Mouse (Mus musculus) hindbrain, embryonic 16.5 days (tissue): Measurements from ENCODE around the gene Chrna9. TPM values are rescaled to one million over a fixed set of nuclear protein-coding genes. Genes with fewer than 3 reads are reported as not detected.

Experiments
- ATAC-seq: fragments of 200-750 bp; cut with Nextera tagmentation; 2 replicates; pipeline ENCODE4 v1.8.0; 2017; ENCODE audit warnings: moderate TSS enrichment, moderate library complexity
- H3K27ac ChIP-seq: fragments of 300-500 bp; sonication (generic); 2 replicates; pipeline ENCODE4 v1.5.1; 2014; ENCODE audit warnings: low read depth, mild to moderate bottlenecking, control low read depth, low read length, moderate library complexity
- H3K27me3 ChIP-seq: fragments of 300-500 bp; sonication (generic); replicated peaks from 2 replicates; pipeline ENCODE4 v1.6.1; 2014; ENCODE audit warnings: low read length; ENCODE audit not compliant: control insufficient read depth, insufficient read depth
- H3K36me3 ChIP-seq: fragments of 300-500 bp; sonication (generic); 2 replicates; pipeline ENCODE4 v1.6.1; 2014; ENCODE audit warnings: mild to moderate bottlenecking, low read length, moderate library complexity, mixed read lengths; ENCODE audit not compliant: control insufficient read depth, insufficient read depth
- H3K4me1 ChIP-seq: fragments of 300-500 bp; sonication (generic); 2 replicates; pipeline ENCODE4 v1.6.1; 2014; ENCODE audit warnings: low read depth, low read length; ENCODE audit not compliant: control insufficient read depth, insufficient read depth
- H3K4me2 ChIP-seq: fragments of 300-500 bp; sonication (generic); 2 replicates; pipeline ENCODE4 v1.6.1; 2014; ENCODE audit warnings: mild to moderate bottlenecking, low read length, control low read depth, moderate library complexity
- H3K4me3 ChIP-seq: fragments of 300-500 bp; sonication (generic); 2 replicates; pipeline ENCODE4 v1.5.1; 2014; ENCODE audit warnings: mild to moderate bottlenecking, low read length, control low read depth, moderate library complexity
- H3K9ac ChIP-seq: fragments of 300-500 bp; sonication (generic); 2 replicates; pipeline ENCODE4 v1.6.1; 2014; ENCODE audit warnings: low read depth, mild to moderate bottlenecking, control low read depth, low read length, moderate library complexity
- H3K9me3 ChIP-seq: fragments of 300-500 bp; sonication (generic); 2 replicates; pipeline ENCODE4 v1.6.1; 2014; ENCODE audit warnings: mild to moderate bottlenecking, low read length, moderate library complexity; ENCODE audit not compliant: control insufficient read depth
- WGBS: fragments of 180-500 bp; shearing (Covaris S2); extraction: QIAGEN DNeasy Blood & Tissue Kit; methylation state at CpG from one replicate; pipeline ENCODE4 v1.1.7; 2014; 5-methylcytosine and 5-hydroxymethylcytosine counted together
- polyA plus RNA-seq: library from polyadenylated mRNA; unstranded; fragments of >200 nt; fragmentation: Nextera tagmentation; extraction: Ambion mirVana; gene quantifications from 2 replicates; pipeline ENCODE4 v1.2.1, GENCODE M21; 2015

The Chrna9 gene
- polyA plus RNA-seq, 1 experiment from 2014 or later, result not detected

- Histone ChIP-seq H3K4me1 (no peaks in the 10 kb centered on the region), H3K27me3 (no peaks in the 10 kb centered on the region), H3K27ac (no peak overlapping the region), H3K9me3 (no peaks in the 10 kb centered on the region), H3K4me3 (no peak overlapping the region), H3K4me2 (no peak overlapping the region), H3K9ac (no peak overlapping the region), H3K36me3 (no peaks in the 10 kb centered on the region)
- no peak for ATAC-seq
- WGBS, result 85% methylated on average over 6 of the region's 6 CpGs
Measured at GRCm38 (mm10) chr5:65926666-65927065, 8.1 kb upstream of the Chrna9 start.

DNA sequence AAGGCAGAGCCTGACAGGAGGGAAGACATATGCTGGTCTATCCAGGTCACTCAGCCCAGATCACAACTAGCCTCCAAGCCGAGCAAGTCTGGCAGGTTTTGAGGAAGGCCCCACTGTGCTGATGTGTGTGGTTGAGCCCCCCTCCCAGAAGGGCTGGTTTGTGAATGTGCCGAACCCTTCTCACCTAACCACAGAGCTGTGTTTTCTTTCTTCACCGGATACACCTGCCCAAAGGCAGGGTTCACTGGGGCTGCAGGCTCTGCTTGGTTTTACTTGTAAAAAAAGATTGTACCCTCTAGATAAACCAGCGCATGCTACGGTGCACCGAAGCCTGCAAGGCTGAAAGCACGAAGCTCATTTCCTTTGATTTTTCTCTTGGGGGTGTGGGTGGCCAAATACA, 5.6 kb upstream of the Chrna9 start:
- WGBS, result 71% methylated on average over 7 of the region's 7 CpGs
- Histone ChIP-seq H3K9ac (0 out of 2 replicates have a peak overlapping the region, but pooled peaks have one; percentile 27), H3K4me3 (no peak overlapping the region), H3K9me3 (no peaks in the 10 kb centered on the region), H3K4me1 (no peaks in the 10 kb centered on the region), H3K27ac (no peak overlapping the region), H3K4me2 (no peak overlapping the region), H3K27me3 (no peaks in the 10 kb centered on the region), H3K36me3 (no peaks in the 10 kb centered on the region)
- no peak for ATAC-seq

GRCm38 (mm10) chr5:65930171-65930570, 4.5 kb upstream of the Chrna9 start:
- WGBS, result 77% methylated on average over 4 of the region's 4 CpGs

GRCm38 (mm10) chr5:65933258-65933657, 1.5 kb upstream of the Chrna9 start:
- Histone ChIP-seq H3K27ac (no peak overlapping the region), H3K4me3 (no peak overlapping the region), H3K4me1 (no peaks in the 10 kb centered on the region), H3K9me3 (no peaks in the 10 kb centered on the region), H3K27me3 (no peaks in the 10 kb centered on the region), H3K9ac (no peak overlapping the region), H3K36me3 (no peaks in the 10 kb centered on the region), H3K4me2 (no peak overlapping the region)
- 85% methylated on average over 4 of the region's 4 CpGs for WGBS
- no peak for ATAC-seq

More at GRCm38 (mm10) chr5:65930171-65930570, 4.5 kb upstream of the Chrna9 start:
- Histone ChIP-seq H3K36me3 (no peaks in the 10 kb centered on the region), H3K27ac (no peak overlapping the region), H3K4me2 (no peak overlapping the region), H3K4me3 (no peak overlapping the region), H3K9ac (no peak overlapping the region), H3K4me1 (no peaks in the 10 kb centered on the region), H3K9me3 (no peaks in the 10 kb centered on the region), H3K27me3 (no peaks in the 10 kb centered on the region)
- no peak for ATAC-seq

DNA sequence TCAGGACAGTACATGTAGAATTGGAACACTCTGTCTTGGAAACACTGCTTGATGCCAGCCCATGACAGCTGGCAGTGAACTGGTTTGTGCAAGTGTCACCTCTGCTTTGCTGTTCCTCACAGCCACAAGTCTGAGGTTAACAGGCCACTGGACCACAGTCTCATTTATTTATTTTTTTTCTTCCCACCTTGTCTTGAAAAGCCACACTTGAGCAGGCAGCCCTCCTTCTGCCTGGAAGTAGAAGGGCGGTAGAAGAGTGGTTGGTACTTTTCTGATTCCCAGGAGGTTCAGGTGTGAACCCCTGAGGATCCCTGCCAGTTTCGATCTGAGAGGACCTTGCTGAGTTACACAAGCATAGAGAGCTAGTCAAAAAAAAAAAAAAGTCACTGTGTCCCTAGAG, 957 bp upstream of the Chrna9 start:
- H3K4me3 ChIP-seq, result no peak overlapping the region
- no peak for ATAC-seq
- H3K9me3 ChIP-seq, result no peaks in the 10 kb centered on the region
- no peaks in the 10 kb centered on the region for H3K4me1 ChIP-seq
- H3K27ac ChIP-seq, result no peak overlapping the region
- H3K4me2 ChIP-seq, result no peak overlapping the region
- H3K27me3 ChIP-seq, result no peaks in the 10 kb centered on the region
- H3K9ac ChIP-seq, result no peak overlapping the region
- no peaks in the 10 kb centered on the region for H3K36me3 ChIP-seq
- WGBS, result 96% methylated on average over 2 of the region's 2 CpGs

DNA sequence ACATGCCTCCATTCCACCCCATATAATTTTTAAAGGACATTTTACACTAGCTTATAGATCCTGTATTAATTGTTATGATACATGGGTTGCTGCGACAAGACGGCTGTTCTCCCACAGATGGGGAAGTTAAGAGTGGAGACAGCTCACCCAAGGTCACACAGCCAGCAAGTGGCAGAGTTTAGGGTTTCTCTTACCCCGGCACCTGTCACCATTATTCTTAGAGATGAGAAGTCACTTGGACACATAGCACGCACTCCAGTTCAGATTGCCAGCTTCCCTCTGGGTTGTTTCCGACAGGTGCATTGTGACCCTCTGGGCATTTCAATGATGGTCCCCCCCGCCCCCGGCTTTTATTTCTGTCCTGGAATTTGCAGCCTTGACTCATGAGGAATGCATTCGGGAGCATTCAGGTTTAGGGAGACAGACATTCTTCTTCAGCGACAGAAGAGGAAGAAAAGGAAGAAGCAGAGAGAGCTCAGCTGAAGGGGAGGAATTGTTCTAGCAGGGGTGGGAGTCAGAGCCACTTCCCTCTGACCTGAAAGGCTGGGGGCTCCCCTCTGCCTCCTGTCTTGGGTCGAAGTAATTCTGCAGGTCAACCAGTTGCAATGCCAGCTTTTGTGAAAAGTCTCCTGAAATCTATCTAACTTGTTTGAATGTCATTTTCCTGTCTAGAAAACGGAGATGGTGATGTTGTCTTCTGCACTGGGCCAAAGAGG, 2.4 kb downstream of the Chrna9 start:
- H3K27ac ChIP-seq, result no peak overlapping the region
- no peak overlapping the region for H3K4me2 ChIP-seq
- no peak overlapping the region for H3K9ac ChIP-seq
- H3K9me3 ChIP-seq, result no peaks in the 10 kb centered on the region
- H3K36me3 ChIP-seq, result no peaks in the 10 kb centered on the region
- no peak overlapping the region for H3K4me3 ChIP-seq
- no peaks in the 10 kb centered on the region for H3K27me3 ChIP-seq
- no peaks in the 10 kb centered on the region for H3K4me1 ChIP-seq
- 67% methylated on average over 11 of the region's 11 CpGs for WGBS
- no peak for ATAC-seq

- peak; percentile 70; the same call in 1 of the 2 replicates for ATAC-seq
- no peaks in the 10 kb centered on the region for H3K27me3 ChIP-seq
- H3K4me3 ChIP-seq, result no peak overlapping the region
- no peak overlapping the region for H3K9ac ChIP-seq
- H3K4me2 ChIP-seq, result no peak overlapping the region
- H3K4me1 ChIP-seq, result no peaks in the 10 kb centered on the region
- no peak overlapping the region for H3K27ac ChIP-seq
- H3K36me3 ChIP-seq, result no peaks in the 10 kb centered on the region
- no peaks in the 10 kb centered on the region for H3K9me3 ChIP-seq
- WGBS, result 57% methylated on average over 9 of the region's 9 CpGs
Measured at GRCm38 (mm10) chr5:65937998-65938715, 3.4 kb downstream of the Chrna9 start.

DNA sequence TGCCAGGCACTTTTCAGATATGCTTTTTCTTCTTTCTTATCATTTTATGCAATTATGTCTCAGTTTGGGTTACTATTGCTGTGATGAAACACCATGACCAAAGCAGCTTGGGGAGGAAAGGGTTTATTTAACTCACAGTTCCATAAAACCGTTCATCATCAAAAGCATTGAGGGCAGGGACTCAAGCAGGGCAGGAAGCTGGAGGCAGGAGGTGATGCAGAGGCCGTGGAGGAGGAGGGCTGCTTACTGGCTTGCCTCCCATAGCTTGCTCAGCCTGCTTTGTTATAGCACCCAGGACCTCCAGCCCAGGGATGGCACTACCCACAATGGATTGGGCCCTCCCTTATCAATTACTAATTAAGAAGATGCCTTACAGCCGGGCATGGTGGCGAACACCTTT, 6.4 kb downstream of the Chrna9 start:
- Histone ChIP-seq H3K4me2 (no peak overlapping the region), H3K9ac (no peak overlapping the region), H3K4me1 (no peaks in the 10 kb centered on the region), H3K36me3 (no peaks in the 10 kb centered on the region), H3K27ac (no peak overlapping the region), H3K4me3 (no peak overlapping the region), H3K27me3 (no peaks in the 10 kb centered on the region), H3K9me3 (no peaks in the 10 kb centered on the region)
- 75% methylated on average over 4 of the region's 4 CpGs for WGBS
- ATAC-seq, result no peak

DNA sequence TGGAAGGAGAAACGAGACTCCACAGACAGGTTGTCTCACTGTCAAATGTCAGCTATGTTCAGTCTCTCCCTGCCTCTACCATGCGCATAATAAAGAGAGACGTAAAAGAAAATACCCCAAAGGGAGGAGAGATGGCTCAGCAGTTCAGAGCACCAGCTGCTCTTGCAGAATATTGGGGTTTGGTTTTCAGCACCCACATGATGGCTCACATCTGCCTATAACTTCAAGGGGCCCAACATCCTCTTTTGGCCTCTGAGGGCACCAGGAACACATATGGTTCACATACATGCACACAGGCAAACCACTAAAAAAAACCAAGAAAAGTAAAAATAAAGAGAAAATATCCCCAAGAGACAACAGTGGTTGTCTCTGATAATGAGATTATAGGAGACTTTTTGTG, 15.1 kb downstream of the Chrna9 start:
- no peak overlapping the region for H3K4me2 ChIP-seq
- peaks cover 13% of the 10 kb centered on the region for H3K4me1 ChIP-seq
- WGBS, result 10% methylated on average over 3 of the region's 3 CpGs
- no peak for ATAC-seq
- no peaks in the 10 kb centered on the region for H3K27me3 ChIP-seq
- H3K27ac ChIP-seq, result peak overlapping the region; percentile 76
- H3K9ac ChIP-seq, result no peak overlapping the region
- no peaks in the 10 kb centered on the region for H3K36me3 ChIP-seq
- no peak overlapping the region for H3K4me3 ChIP-seq
- H3K9me3 ChIP-seq, result no peaks in the 10 kb centered on the region
